27 mouse cellular contexts compared by ENCODE assay signal in genomic region chr5:104212531-104212930, GRCm38 (mm10). TPM values are rescaled to one million over a fixed set of nuclear protein-coding genes. Genes with fewer than 3 reads are reported as not detected.
"Had no signal": no experiment of that assay in that cellular context is flagged by ENCODE, and none has a peak within 500 bp of the region (broad histone marks: within the 10 kb centered on the region; RNA-seq: fewer than 3 reads in every experiment).

No protein-coding gene starts in this region.

- H3K9me3 ChIP-seq: lung, embryonic 15.5 days; midbrain, embryonic 13.5 days; midbrain, embryonic 15.5 days; neural tube, embryonic 13.5 days; neural tube, embryonic 15.5 days had no signal

- H3K4me3 ChIP-seq: lung, embryonic 15.5 days; megakaryocyte, embryonic 14.5 days; midbrain, embryonic 13.5 days; midbrain, embryonic 15.5 days; myocyte; neural tube, embryonic 13.5 days; neural tube, embryonic 15.5 days had no signal

- H3K27ac ChIP-seq: lung, embryonic 15.5 days; macrophage; midbrain, embryonic 13.5 days; midbrain, embryonic 15.5 days; neural tube, embryonic 13.5 days; neural tube, embryonic 15.5 days had no signal

- H3K4me1 ChIP-seq: lung, embryonic 15.5 days; megakaryocyte, embryonic 14.5 days; midbrain, embryonic 13.5 days; midbrain, embryonic 15.5 days; neural tube, embryonic 13.5 days; neural tube, embryonic 15.5 days had no signal

- H3K36me3 ChIP-seq: lung, embryonic 15.5 days; midbrain, embryonic 13.5 days; midbrain, embryonic 15.5 days; neural tube, embryonic 13.5 days; neural tube, embryonic 15.5 days had no signal

- DNase-seq: liver, postnatal 0 days; lung, adult 2 months; lung, postnatal 14 days; lung, postnatal 36 days; right cerebral cortex, adult 18-20 months; right cerebral cortex, postnatal 25 days; right cerebral cortex, postnatal 4 days; spleen, adult 18-20 months; thymus, adult 18-20 months; thymus, postnatal 14 days; thymus, postnatal 36 days had no signal

- H3K27me3 ChIP-seq: lung, embryonic 15.5 days; megakaryocyte, embryonic 14.5 days; midbrain, embryonic 13.5 days; midbrain, embryonic 15.5 days; neural tube, embryonic 13.5 days; neural tube, embryonic 15.5 days had no signal

RNA-seq across cellular contexts. Expression of gene Dmp1, which starts 10.1 kb away (rescaled TPM):
- total RNA-seq: megakaryocyte progenitor cell, adult 5-6 weeks had no signal
- polyA plus RNA-seq: liver, postnatal 0 days; lung, adult 2 months; macrophage had no signal

RNA-seq across cellular contexts. Expression of gene Dspp, which starts 42.0 kb away (rescaled TPM):
- total RNA-seq: megakaryocyte progenitor cell, adult 5-6 weeks had no signal
- polyA plus RNA-seq: liver, postnatal 0 days; lung, adult 2 months; lung, postnatal 0 days; macrophage; midbrain, embryonic 11.5 days; midbrain, embryonic 13.5 days; midbrain, embryonic 15.5 days; myocyte; neural tube, embryonic 11.5 days; neural tube, embryonic 13.5 days; neural tube, embryonic 15.5 days; small intestine, adult 2 months; stomach, embryonic 14.5 days; stomach, embryonic 16.5 days; thymus, postnatal 0 days had no signal
